Mouse (Mus musculus) limb, embryonic 15.5 days (tissue): ENCODE results near the gene Nr2c1. TPM values are rescaled to one million over a fixed set of nuclear protein-coding genes. Genes with fewer than 3 reads are reported as not detected.

ENCODE experiments used
- ATAC-seq: fragments of 200-750 bp; cut with Nextera tagmentation; 2 replicates; pipeline ENCODE4 v1.8.0; 2017; ENCODE audit warnings: low read depth, moderate TSS enrichment; ENCODE audit not compliant: insufficient number of reproducible peaks, low FRiP score, low TSS enrichment
- H3K27ac ChIP-seq: fragments of 300-500 bp; sonication (generic); 2 replicates; pipeline ENCODE4 v1.5.1; 2015; ENCODE audit warnings: moderate library complexity, mild to moderate bottlenecking, inconsistent platforms
- H3K27me3 ChIP-seq: fragments of 300-500 bp; sonication (generic); 2 replicates; pipeline ENCODE4 v1.6.1; 2015; ENCODE audit warnings: inconsistent platforms
- H3K36me3 ChIP-seq: fragments of 300-500 bp; sonication (generic); 2 replicates; pipeline ENCODE4 v1.6.1; 2015; ENCODE audit warnings: inconsistent platforms
- H3K4me1 ChIP-seq: fragments of 300-500 bp; sonication (generic); 2 replicates; pipeline ENCODE4 v1.6.1; 2015; ENCODE audit warnings: inconsistent platforms
- H3K4me2 ChIP-seq: fragments of 300-500 bp; sonication (generic); 2 replicates; pipeline ENCODE4 v1.6.1; 2015; ENCODE audit warnings: mild to moderate bottlenecking, inconsistent platforms
- H3K4me3 ChIP-seq: fragments of 300-500 bp; sonication (generic); 2 replicates; pipeline ENCODE4 v1.5.1; 2015; ENCODE audit warnings: mild to moderate bottlenecking, inconsistent platforms
- H3K9ac ChIP-seq: fragments of 300-500 bp; sonication (generic); 2 replicates; pipeline ENCODE4 v1.6.1; 2015; ENCODE audit warnings: inconsistent platforms
- H3K9me3 ChIP-seq: fragments of 300-500 bp; sonication (generic); 2 replicates; pipeline ENCODE4 v1.6.1; 2016; ENCODE audit warnings: inconsistent platforms
- WGBS: fragments of 180-500 bp; shearing (Covaris S2); methylation state at CpG from one replicate; pipeline ENCODE4 v1.1.7; 2015; 5-methylcytosine and 5-hydroxymethylcytosine counted together
- polyA plus RNA-seq: library from polyadenylated mRNA; unstranded; fragments of >200 nt; fragmentation: Nextera tagmentation; extraction: Ambion mirVana; gene quantifications from 2 replicates; pipeline ENCODE4 v1.2.1, GENCODE M21; 2015

Nr2c1 gene
- polyA plus RNA-seq, result 8.0 and 9.0 TPM in 2 replicates

GRCm38 (mm10) chr10:94147756-94148531 lies at the start of gene Nr2c1:
TSS of gene Nr2c1 (plus strand) at chr10:94148023.
- H3K9me3 ChIP-seq, result no peaks in the 10 kb centered on the region
- H3K4me3 ChIP-seq, result peak within 1 kb of the TSS; percentile 78
- H3K36me3 ChIP-seq, result no peaks in the 10 kb centered on the region
- peak within 1 kb of the TSS; percentile 61 for H3K4me2 ChIP-seq
- H3K9ac ChIP-seq, result peak within 1 kb of the TSS; percentile 85
- peaks cover 15% of the 10 kb centered on the region for H3K4me1 ChIP-seq
- under 1% methylated on average over 54 of the region's 64 CpGs for WGBS
- H3K27ac ChIP-seq, result peak within 1 kb of the TSS; percentile 84
- no peaks in the 10 kb centered on the region for H3K27me3 ChIP-seq
- ATAC-seq, result peak; percentile 85

- no peak overlapping the region for H3K27ac ChIP-seq
- H3K36me3 ChIP-seq, result no peaks in the 10 kb centered on the region
- H3K4me2 ChIP-seq, result no peak overlapping the region
- ATAC-seq, result no peak
- no peak overlapping the region for H3K9ac ChIP-seq
- no peaks in the 10 kb centered on the region for H3K27me3 ChIP-seq
- 72% methylated on average over 3 of the region's 3 CpGs for WGBS
- no peaks in the 10 kb centered on the region for H3K4me1 ChIP-seq
- no peaks in the 10 kb centered on the region for H3K9me3 ChIP-seq
- H3K4me3 ChIP-seq, result no peak overlapping the region
These were observed 49.7 kb upstream of the Nr2c1 start for GRCm38 (mm10) chr10:94098100-94098499.

GRCm38 (mm10) chr10:94105498-94105897 lies 42.3 kb upstream of the Nr2c1 start:
- no peaks in the 10 kb centered on the region for H3K36me3 ChIP-seq
- no peaks in the 10 kb centered on the region for H3K9me3 ChIP-seq
- no peak overlapping the region for H3K4me3 ChIP-seq
- no peaks in the 10 kb centered on the region for H3K27me3 ChIP-seq
- no peak overlapping the region for H3K27ac ChIP-seq
- WGBS, result 88% methylated on average over 10 of the region's 10 CpGs
- no peak overlapping the region for H3K4me2 ChIP-seq
- H3K4me1 ChIP-seq, result 0 out of 2 replicates have a peak, but pooled peaks cover 3% of the 10 kb centered on the region
- ATAC-seq, result no peak
- no peak overlapping the region for H3K9ac ChIP-seq

GRCm38 (mm10) chr10:94107168-94107567 lies 40.7 kb upstream of the Nr2c1 start:
- H3K9ac ChIP-seq, result no peak overlapping the region
- no peaks in the 10 kb centered on the region for H3K36me3 ChIP-seq
- H3K4me3 ChIP-seq, result no peak overlapping the region
- no peak for ATAC-seq
- no peak overlapping the region for H3K4me2 ChIP-seq
- WGBS, result 58% methylated on average over 4 of the region's 4 CpGs
- H3K27me3 ChIP-seq, result no peaks in the 10 kb centered on the region
- H3K4me1 ChIP-seq, result peaks cover 6% of the 10 kb centered on the region; the same call in 1 of the 2 replicates
- no peak overlapping the region for H3K27ac ChIP-seq
- no peaks in the 10 kb centered on the region for H3K9me3 ChIP-seq

GRCm38 (mm10) chr10:94107607-94108006 lies 40.2 kb upstream of the Nr2c1 start:
- Histone ChIP-seq H3K27ac (no peak overlapping the region), H3K27me3 (no peaks in the 10 kb centered on the region), H3K4me1 (peaks cover 6% of the 10 kb centered on the region; the same call in 1 of the 2 replicates), H3K4me3 (no peak overlapping the region), H3K4me2 (no peak overlapping the region), H3K9ac (no peak overlapping the region), H3K9me3 (no peaks in the 10 kb centered on the region), H3K36me3 (no peaks in the 10 kb centered on the region)
- WGBS, result 87% methylated on average over 7 of the region's 7 CpGs
- no peak for ATAC-seq

- no peak overlapping the region for H3K27ac ChIP-seq
- 88% methylated on average over 6 of the region's 6 CpGs for WGBS
- H3K36me3 ChIP-seq, result no peaks in the 10 kb centered on the region
- no peaks in the 10 kb centered on the region for H3K9me3 ChIP-seq
- no peak overlapping the region for H3K4me3 ChIP-seq
- peaks cover 6% of the 10 kb centered on the region; the same call in 1 of the 2 replicates for H3K4me1 ChIP-seq
- ATAC-seq, result no peak
- no peaks in the 10 kb centered on the region for H3K27me3 ChIP-seq
- H3K9ac ChIP-seq, result no peak overlapping the region
- H3K4me2 ChIP-seq, result no peak overlapping the region
These were observed 39.0 kb upstream of the Nr2c1 start for GRCm38 (mm10) chr10:94108791-94109190.

- H3K9me3 ChIP-seq, result no peaks in the 10 kb centered on the region
- no peaks in the 10 kb centered on the region for H3K27me3 ChIP-seq
- no peak overlapping the region for H3K4me2 ChIP-seq
- H3K27ac ChIP-seq, result no peak overlapping the region
- 31% methylated on average over 9 of the region's 9 CpGs for WGBS
- H3K4me1 ChIP-seq, result peaks cover 9% of the 10 kb centered on the region
- H3K36me3 ChIP-seq, result no peaks in the 10 kb centered on the region
- H3K4me3 ChIP-seq, result no peak overlapping the region
- H3K9ac ChIP-seq, result no peak overlapping the region
- ATAC-seq, result no peak
These were observed 36.7 kb upstream of the Nr2c1 start for GRCm38 (mm10) chr10:94110834-94111754.

GRCm38 (mm10) chr10:94112207-94112606 lies 35.6 kb upstream of the Nr2c1 start:
- Histone ChIP-seq H3K9me3 (no peaks in the 10 kb centered on the region), H3K27me3 (no peaks in the 10 kb centered on the region), H3K36me3 (no peaks in the 10 kb centered on the region), H3K4me2 (no peak overlapping the region), H3K4me1 (peaks cover 11% of the 10 kb centered on the region), H3K9ac (no peak overlapping the region), H3K27ac (no peak overlapping the region), H3K4me3 (no peak overlapping the region)
- no peak for ATAC-seq
- WGBS, result 86% methylated on average over 3 of the region's 3 CpGs

- Histone ChIP-seq H3K9ac (no peak overlapping the region), H3K4me2 (no peak overlapping the region), H3K9me3 (no peaks in the 10 kb centered on the region), H3K36me3 (0 out of 2 replicates have a peak, but pooled peaks cover 5% of the 10 kb centered on the region), H3K4me1 (peaks cover 7% of the 10 kb centered on the region), H3K27me3 (no peaks in the 10 kb centered on the region), H3K27ac (no peak overlapping the region), H3K4me3 (no peak overlapping the region)
- WGBS, result 30% methylated on average over 6 of the region's 6 CpGs
- peak; percentile 52; the same call in 1 of the 2 replicates for ATAC-seq
These were observed 31.8 kb upstream of the Nr2c1 start for GRCm38 (mm10) chr10:94115893-94116599.

- Histone ChIP-seq H3K4me1 (peaks cover 5% of the 10 kb centered on the region), H3K9me3 (no peaks in the 10 kb centered on the region), H3K4me3 (no peak overlapping the region), H3K9ac (no peak overlapping the region), H3K36me3 (0 out of 2 replicates have a peak, but pooled peaks cover 6% of the 10 kb centered on the region), H3K4me2 (no peak overlapping the region), H3K27me3 (no peaks in the 10 kb centered on the region), H3K27ac (0 out of 2 replicates have a peak overlapping the region, but pooled peaks have one; percentile 59)
- ATAC-seq, result no peak
- 68% methylated on average over 12 of the region's 12 CpGs for WGBS
These were observed 31.0 kb upstream of the Nr2c1 start for GRCm38 (mm10) chr10:94116781-94117340.

- Histone ChIP-seq H3K4me1 (peaks cover 5% of the 10 kb centered on the region), H3K27ac (no peak overlapping the region), H3K9me3 (no peaks in the 10 kb centered on the region), H3K27me3 (no peaks in the 10 kb centered on the region), H3K4me3 (no peak overlapping the region), H3K36me3 (0 out of 2 replicates have a peak, but pooled peaks cover 6% of the 10 kb centered on the region), H3K4me2 (no peak overlapping the region), H3K9ac (no peak overlapping the region)
- no peak for ATAC-seq
- 84% methylated on average over 3 of the region's 3 CpGs for WGBS
These were observed 29.9 kb upstream of the Nr2c1 start for GRCm38 (mm10) chr10:94117916-94118315.
